Mouse (Mus musculus): ENCODE measurements at regions not wholly inside any gene's neighbourhood (a gene's known extent, or its start where the extent isn't known, plus 50 kb on each side); places are given as distances from the start of the nearest gene placed in this dataset.
A peak's percentile ranks its signal among the peaks of the same experiment; 100 is the strongest.

- DNase-seq = no peak
Measured at GRCm38 (mm10) chr13:71653212-71653938, 310.1 kb downstream of the Irx1 start.

- no peak for DNase-seq
Measured at GRCm38 (mm10) chr13:71649876-71650275, 313.6 kb downstream of the Irx1 start.

- no peak for DNase-seq
Measured at GRCm38 (mm10) chr13:71649031-71649430, 314.5 kb downstream of the Irx1 start.

GRCm38 (mm10) chr13:71631447-71631846 is 332.1 kb downstream of the Irx1 start:
- DNase-seq = no peak

- no peak for DNase-seq
Measured at GRCm38 (mm10) chr13:71617198-71617597, 346.3 kb downstream of the Irx1 start.

- no peak for DNase-seq
Measured at GRCm38 (mm10) chr13:71612393-71613179, 350.9 kb downstream of the Irx1 start.

- peak; percentile 68 for DNase-seq
Measured at GRCm38 (mm10) chr13:71582486-71582885, 381.0 kb downstream of the Irx1 start.

- no peak for DNase-seq
Measured at GRCm38 (mm10) chr13:71565895-71566294, 397.6 kb downstream of the Irx1 start.

- peak; percentile 60 for DNase-seq
Measured at GRCm38 (mm10) chr13:71565388-71565787, 398.1 kb downstream of the Irx1 start.

GRCm38 (mm10) chr13:71558477-71559215 is 404.9 kb downstream of the Irx1 start:
- no peak for DNase-seq

GRCm38 (mm10) chr13:71555471-71555870 is 408.1 kb downstream of the Irx1 start:
- DNase-seq = no peak

- DNase-seq = peak; percentile 89
Measured at GRCm38 (mm10) chr13:71550109-71550508, 413.4 kb downstream of the Irx1 start.

GRCm38 (mm10) chr13:71549206-71549831 is 414.2 kb downstream of the Irx1 start:
- DNase-seq = no peak

GRCm38 (mm10) chr13:71538226-71538625 is 425.3 kb downstream of the Irx1 start:
- no peak for DNase-seq

GRCm38 (mm10) chr13:71532796-71533351 is 430.6 kb downstream of the Irx1 start:
- no peak for DNase-seq

- no peak for DNase-seq
Measured at GRCm38 (mm10) chr13:71529397-71530122, 434.0 kb downstream of the Irx1 start.

- DNase-seq = peak; percentile 63
Measured at GRCm38 (mm10) chr13:71517776-71518175, 445.7 kb downstream of the Irx1 start.

- no peak for DNase-seq
Measured at GRCm38 (mm10) chr13:71513204-71513603, 450.3 kb downstream of the Irx1 start.

- peak; percentile 84 for DNase-seq
Measured at GRCm38 (mm10) chr13:71507956-71508401, 455.5 kb downstream of the Irx1 start.

- peak; percentile 56 for DNase-seq
Measured at GRCm38 (mm10) chr13:71507421-71507931, 456.0 kb downstream of the Irx1 start.

GRCm38 (mm10) chr13:71506777-71507176 is 456.7 kb downstream of the Irx1 start:
- no peak for DNase-seq

- no peak for DNase-seq
Measured at GRCm38 (mm10) chr13:71489773-71490172, 473.8 kb downstream of the Irx1 start.

Measured in kidney, adult 9 months (tissue).